Mouse (Mus musculus) olfactory bulb, adult 2 months (tissue): ENCODE results near the gene Fmo4.

Experiments
- CTCF ChIP-seq: fragments of 200-500 bp; IDR thresholded peaks from 2 replicates; pipeline ENCODE4 v1.5.1; 2012; ENCODE audit warnings: low read depth, mild to moderate bottlenecking, low read length, moderate library complexity; ENCODE audit not compliant: insufficient read depth
- POLR2A ChIP-seq: fragments of 200-500 bp; IDR thresholded peaks from 2 replicates; pipeline ENCODE4 v1.6.1; 2012; ENCODE audit warnings: mild to moderate bottlenecking, low read depth, low read length, moderate library complexity; ENCODE audit not compliant: insufficient read depth

DNA sequence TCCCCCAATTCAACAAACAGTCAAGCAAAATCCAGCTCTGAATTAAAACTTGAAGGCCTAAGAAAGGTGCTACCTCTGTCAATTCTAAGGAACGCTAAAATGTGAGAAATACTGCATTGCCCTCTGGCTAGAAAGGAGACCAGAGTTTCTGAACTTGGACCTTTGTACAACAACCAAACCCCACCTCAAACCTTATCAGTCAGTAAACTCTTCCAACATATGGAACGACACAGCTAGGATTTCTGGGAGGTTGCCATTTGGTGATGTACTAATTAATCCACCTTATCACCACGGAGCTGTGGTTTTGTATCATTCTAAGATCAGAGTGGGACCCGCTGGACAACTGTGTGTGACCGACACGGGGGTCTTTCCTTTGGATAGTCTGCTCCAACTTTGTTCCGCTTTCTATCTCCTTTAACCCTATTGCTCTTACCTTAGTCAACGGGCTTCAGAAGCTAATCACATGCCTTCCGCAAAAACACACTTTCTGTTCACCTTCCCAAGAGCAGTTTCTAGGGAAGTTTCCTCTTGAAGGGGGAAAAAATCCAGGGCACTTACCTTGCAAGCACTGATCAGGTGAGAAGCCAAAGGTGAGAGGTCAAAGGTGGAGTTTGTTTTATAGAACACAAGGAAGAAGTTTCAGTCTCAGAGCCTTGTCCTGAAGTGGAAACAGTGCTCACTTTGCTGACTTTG, 483 bp downstream of the Fmo4 start:
- TF ChIP-seq CTCF (no peak), POLR2A (no peak)
